Mouse (Mus musculus) layer of hippocampus, postnatal 36 days (tissue): Measurements from ENCODE around the gene Mtcl1. TPM values are rescaled to one million over a fixed set of nuclear protein-coding genes. Genes with fewer than 3 reads are reported as not detected.

ENCODE experiments used
- DNase-seq, 2 experiments: peaks; one replicate each; pipeline ENCODE4 v3.0.0; 2022
- total RNA-seq, 2 experiments: library from RNA; stranded (reverse); gene quantifications; 2 replicates each; pipeline ENCODE4 v1.2.3; 2021

Gene Mtcl1
- total RNA-seq, 2 experiments from 2014 or later = 39.8 to 42.8 TPM

- DNase-seq = no peak
Measured at GRCm38 (mm10) chr17:66362287-66363016, 87.1 kb downstream of the Mtcl1 start.

- no peak for DNase-seq
Measured at GRCm38 (mm10) chr17:66358026-66358978, 91.2 kb downstream of the Mtcl1 start.

GRCm38 (mm10) chr17:66357171-66358025 is 92.2 kb downstream of the Mtcl1 start:
- no peak for DNase-seq

GRCm38 (mm10) chr17:66353907-66354306 is 95.6 kb downstream of the Mtcl1 start:
- DNase-seq = no peak

- no peak for DNase-seq
Measured at GRCm38 (mm10) chr17:66352847-66353643, 96.5 kb downstream of the Mtcl1 start.

- peak in 1 of 2 experiments; percentile 50 for DNase-seq
Measured at GRCm38 (mm10) chr17:66352219-66352618, 97.3 kb downstream of the Mtcl1 start.

GRCm38 (mm10) chr17:66350689-66351088 is 98.9 kb downstream of the Mtcl1 start:
- no peak for DNase-seq

- DNase-seq = no peak
Measured at GRCm38 (mm10) chr17:66350127-66350526, 99.4 kb downstream of the Mtcl1 start.

GRCm38 (mm10) chr17:66346378-66346777 is 103.2 kb downstream of the Mtcl1 start:
- no peak for DNase-seq

GRCm38 (mm10) chr17:66345680-66346079 is 103.9 kb downstream of the Mtcl1 start:
- DNase-seq = no peak

GRCm38 (mm10) chr17:66342932-66343331 is 106.6 kb downstream of the Mtcl1 start:
- no peak for DNase-seq

GRCm38 (mm10) chr17:66341670-66342069 is 107.9 kb downstream of the Mtcl1 start:
- DNase-seq = no peak

GRCm38 (mm10) chr17:66340798-66341197 is 108.8 kb downstream of the Mtcl1 start:
- no peak for DNase-seq

- DNase-seq = no peak
Measured at GRCm38 (mm10) chr17:66337929-66338328, 111.6 kb downstream of the Mtcl1 start.

- no peak for DNase-seq
Measured at GRCm38 (mm10) chr17:66335568-66335967, 114.0 kb downstream of the Mtcl1 start.

- DNase-seq = no peak
Measured at GRCm38 (mm10) chr17:66334894-66335293, 114.7 kb downstream of the Mtcl1 start.

GRCm38 (mm10) chr17:66331207-66331606 is 118.3 kb downstream of the Mtcl1 start:
- no peak for DNase-seq

- DNase-seq = no peak
Measured at GRCm38 (mm10) chr17:66326552-66327045, 123.0 kb downstream of the Mtcl1 start.

- no peak for DNase-seq
Measured at GRCm38 (mm10) chr17:66326204-66326545, 123.4 kb downstream of the Mtcl1 start.

GRCm38 (mm10) chr17:66325440-66326203 is 123.9 kb downstream of the Mtcl1 start:
- DNase-seq = peak; percentile 45 to 58

GRCm38 (mm10) chr17:66324836-66325235 is 124.7 kb downstream of the Mtcl1 start:
- DNase-seq = no peak
